Mouse (Mus musculus) mouse trophoblast stem cell (cell line): Measurements from ENCODE around the gene Rad23a.

Experiments
- in situ Hi-C, 2 experiments: fragments of 300-500 bp; cut with MseI, MboI; formaldehyde crosslinking; loops; 2 replicates in 1 of 2; 3 replicates in 1 of 2; pipeline ENCODE4 v1.15.1; 2025

Gene Rad23a

DNA sequence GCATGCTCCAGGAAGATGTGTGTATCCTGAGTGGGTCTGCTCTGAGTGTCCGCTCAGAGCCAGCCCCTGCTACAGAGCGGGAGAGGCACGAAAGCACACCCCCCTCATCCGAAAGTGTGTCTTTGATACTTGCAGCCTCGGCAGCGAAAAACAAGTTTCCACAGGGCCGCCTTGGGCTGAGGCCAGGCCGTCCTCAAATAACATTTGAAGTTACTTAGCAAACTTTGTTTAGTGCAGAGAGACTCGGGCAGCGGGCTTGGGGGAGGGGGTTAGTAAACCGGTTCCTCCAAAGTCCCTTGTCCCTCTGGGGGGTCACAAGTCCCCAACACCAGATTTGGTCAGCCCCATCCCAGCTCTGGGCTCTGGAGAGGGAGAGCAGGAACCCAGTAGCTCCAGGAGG lies 51.6 kb downstream of the Rad23a start:
- in situ Hi-C loops, result no loop called here

- in situ Hi-C loops, result no loop called here
Observed at GRCm38 (mm10) chr8:84787523-84788302, 52.8 kb downstream of the Rad23a start.

DNA sequence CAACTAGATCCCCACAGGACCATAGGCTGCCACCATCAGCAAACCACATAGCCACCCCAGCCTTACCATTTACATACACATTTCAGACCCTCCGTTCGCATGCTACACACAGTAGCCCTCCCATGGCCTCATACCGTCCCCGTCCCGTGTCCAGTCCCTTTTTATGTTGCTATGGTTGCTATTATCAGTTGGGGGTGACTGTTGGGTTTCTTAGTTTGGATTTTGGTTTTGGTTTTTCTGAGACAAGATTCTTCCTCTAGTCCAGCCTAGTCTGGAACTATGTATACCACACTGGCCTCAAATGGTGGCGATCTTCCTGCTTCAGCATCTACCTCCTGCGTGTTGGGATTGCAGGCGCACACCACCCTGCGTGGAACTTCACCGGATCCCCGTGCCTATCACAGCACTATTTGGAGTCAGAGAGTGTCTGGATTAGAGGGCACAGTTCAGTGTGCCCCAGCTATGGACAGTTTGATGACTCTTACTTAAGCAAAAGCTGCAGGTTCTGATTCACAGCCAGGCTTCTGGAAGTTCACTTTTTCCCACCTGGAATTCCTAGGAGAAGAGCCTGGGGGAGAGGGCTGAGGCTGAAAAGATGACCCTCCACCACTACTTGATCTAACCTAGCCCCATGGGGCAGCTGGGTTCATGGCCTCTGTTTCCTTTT lies 53.5 kb downstream of the Rad23a start:
- in situ Hi-C loops, result no loop called here

DNA sequence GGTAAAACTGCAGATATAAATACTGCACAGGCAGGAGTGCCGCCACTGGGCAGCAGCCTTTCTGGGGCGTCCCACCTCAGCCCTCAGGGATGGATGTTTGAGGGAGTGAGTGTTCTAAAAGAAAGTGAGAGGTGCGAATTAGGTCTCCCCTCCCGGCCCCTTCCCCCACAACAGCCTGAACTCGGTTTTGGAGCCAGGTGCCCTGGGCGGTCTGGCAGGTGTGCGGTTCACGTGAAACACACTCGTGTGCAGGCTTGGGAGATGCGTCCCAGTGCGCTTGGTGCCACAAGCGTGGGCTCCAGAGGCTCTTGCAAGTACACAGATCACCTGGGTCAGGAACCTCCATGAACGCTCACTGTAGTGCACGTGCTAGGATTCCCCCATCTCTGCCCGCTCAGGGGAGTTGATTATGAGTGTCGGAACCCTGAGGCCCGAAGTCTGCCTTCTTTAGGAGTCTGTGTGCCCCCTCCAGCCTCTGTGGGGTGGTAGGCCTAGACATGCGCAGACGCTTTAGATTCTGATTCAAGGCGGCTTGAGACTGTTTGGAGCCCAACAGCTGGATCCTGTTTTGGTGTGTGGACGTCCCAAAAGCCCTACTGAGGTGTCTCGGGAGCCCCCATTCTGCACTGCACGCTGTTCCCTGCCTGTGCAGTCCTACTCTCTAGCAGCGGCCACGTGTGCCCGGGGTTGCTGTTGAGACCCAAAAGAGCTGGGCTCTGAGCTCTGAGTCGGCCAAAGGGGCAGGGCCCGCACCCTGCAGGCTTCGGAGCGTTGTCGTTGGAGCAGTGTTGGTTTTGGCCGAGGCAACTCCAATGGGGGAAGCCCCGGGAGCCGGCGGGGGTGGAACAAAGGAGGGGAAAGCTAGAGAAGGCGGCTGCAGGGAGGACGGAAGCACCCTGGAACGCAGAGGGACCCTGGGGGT lies 54.4 kb downstream of the Rad23a start:
- in situ Hi-C loops, result no loop called here

- in situ Hi-C loops, result no loop called here
Observed at GRCm38 (mm10) chr8:84785506-84785755, 55.0 kb downstream of the Rad23a start.

- in situ Hi-C loops, result no loop called here
Observed at GRCm38 (mm10) chr8:84784681-84785505, 55.6 kb downstream of the Rad23a start.
